Mouse (Mus musculus): Measurements from ENCODE around the gene Terf2. TPM values are rescaled to one million over a fixed set of nuclear protein-coding genes. Genes with fewer than 3 reads are reported as not detected.
"Not testable (repeated sequence)": the region's sequence is repeated elsewhere in the genome, so short reads cannot be mapped to it uniquely, and the experiment has no call there.

The Terf2 gene
- total RNA-seq, 2 experiments from 2014 or later = 38.2 to 39.6 TPM

GRCm38 (mm10) chr8:107085358-107085757 is 11.0 kb downstream of the Terf2 start:
- no peak for DNase-seq (ENCODE audit: extremely low spot score in 1 of 2, low spot score in 2 of 2)
- intact Hi-C loops (cut with DNase I) = no loop called here

GRCm38 (mm10) chr8:107076239-107076888 is 20.0 kb downstream of the Terf2 start:
- no peak for DNase-seq (ENCODE audit: extremely low spot score in 1 of 2, low spot score in 2 of 2)
- intact Hi-C loops (cut with DNase I) = no loop called here

GRCm38 (mm10) chr8:107074128-107074527 is 22.2 kb downstream of the Terf2 start:
- DNase-seq (ENCODE audit: extremely low spot score in 1 of 2, low spot score in 2 of 2) = no peak
- intact Hi-C loops (cut with DNase I) = no loop called here

- intact Hi-C loops (cut with DNase I) = no loop called here
- DNase-seq (ENCODE audit: extremely low spot score in 1 of 2, low spot score in 2 of 2) = no peak
Observed at GRCm38 (mm10) chr8:107073706-107074105, 22.6 kb downstream of the Terf2 start.

- peak in 1 of 2 experiments; percentile 50 for DNase-seq (ENCODE audit: extremely low spot score in 1 of 2, low spot score in 2 of 2)
- intact Hi-C loops (cut with DNase I) = no loop called here
Observed at GRCm38 (mm10) chr8:107065511-107066496, 30.5 kb downstream of the Terf2 start, which contains the start of gene Tmed6. TSS of gene Tmed6 (minus strand) at chr8:107065644.

- DNase-seq (ENCODE audit: extremely low spot score in 1 of 2, low spot score in 2 of 2) = no peak
- intact Hi-C loops (cut with DNase I) = no loop called here
Observed at GRCm38 (mm10) chr8:107062613-107063012, 33.7 kb downstream of the Terf2 start.

GRCm38 (mm10) chr8:107056973-107057369 is 39.4 kb downstream of the Terf2 start:
- intact Hi-C loops (cut with DNase I) = no loop called here
- DNase-seq (ENCODE audit: extremely low spot score in 1 of 2, low spot score in 2 of 2) = peak in 1 of 2 experiments; percentile 57

GRCm38 (mm10) chr8:107056076-107056972 is 40.0 kb downstream of the Terf2 start, which contains the start of the genes Cog8 and Nip7:
TSS of gene Cog8 (minus strand) at chr8:107056689.
TSS of gene Nip7 (plus strand) at chr8:107056877.
- DNase-seq (ENCODE audit: extremely low spot score in 1 of 2, low spot score in 2 of 2) = peak; percentile 97
- intact Hi-C loops (cut with DNase I) = no loop called here

- DNase-seq (ENCODE audit: extremely low spot score in 1 of 2, low spot score in 2 of 2) = no peak
- intact Hi-C loops (cut with DNase I) = no loop called here
Observed at GRCm38 (mm10) chr8:107052046-107052445, 44.3 kb downstream of the Terf2 start.

GRCm38 (mm10) chr8:107049480-107049879 is 46.9 kb downstream of the Terf2 start:
- intact Hi-C loops (cut with DNase I) = no loop called here

GRCm38 (mm10) chr8:107048061-107048941 is 48.0 kb downstream of the Terf2 start, which contains the start of gene Pdf:
TSS of gene Pdf (minus strand) at chr8:107048614.
- intact Hi-C loops (cut with DNase I) = no loop called here
- peak; percentile 77 to 91 for DNase-seq (ENCODE audit: extremely low spot score in 1 of 2, low spot score in 2 of 2)

More at GRCm38 (mm10) chr8:107049480-107049879, 46.9 kb downstream of the Terf2 start:
- no peak for DNase-seq (ENCODE audit: extremely low spot score in 1 of 2, low spot score in 2 of 2)

GRCm38 (mm10) chr8:107046976-107047375 is 49.4 kb downstream of the Terf2 start:
- DNase-seq (ENCODE audit: extremely low spot score in 1 of 2, low spot score in 2 of 2) = no peak
- intact Hi-C loops (cut with DNase I) = no loop called here

- DNase-seq (ENCODE audit: extremely low spot score in 1 of 2, low spot score in 2 of 2) = no peak
- intact Hi-C loops (cut with DNase I) = no loop called here
Observed at GRCm38 (mm10) chr8:107045478-107045877, 50.9 kb downstream of the Terf2 start.

GRCm38 (mm10) chr8:107040632-107041031 is 55.7 kb downstream of the Terf2 start:
- DNase-seq (ENCODE audit: extremely low spot score in 1 of 2, low spot score in 2 of 2) = no peak
- intact Hi-C loops (cut with DNase I) = no loop called here

GRCm38 (mm10) chr8:107036626-107037025 is 59.7 kb downstream of the Terf2 start:
- intact Hi-C loops (cut with DNase I) = no loop called here

GRCm38 (mm10) chr8:107035641-107036040 is 60.7 kb downstream of the Terf2 start:
- intact Hi-C loops (cut with DNase I) = no loop called here
- DNase-seq (ENCODE audit: extremely low spot score in 1 of 2, low spot score in 2 of 2) = no peak

More at GRCm38 (mm10) chr8:107036626-107037025, 59.7 kb downstream of the Terf2 start:
- no peak for DNase-seq (ENCODE audit: extremely low spot score in 1 of 2, low spot score in 2 of 2)

GRCm38 (mm10) chr8:107033609-107034008 is 62.7 kb downstream of the Terf2 start:
- DNase-seq (ENCODE audit: extremely low spot score in 1 of 2, low spot score in 2 of 2); intact Hi-C loops (cut with DNase I): not testable (repeated sequence)
